Mouse (Mus musculus): ENCODE data around the gene Slfn3.

GRCm38 (mm10) chr11:83238389-83238788, 47.3 kb downstream of the Slfn3 start:
- TF ChIP-seq CTCF (IDR thresholded peaks at IDR 0.05; ENCODE audit: borderline replicate concordance, insufficient read depth, low read depth, low read length) (no peak), POLR2A (IDR thresholded peaks at IDR 0.05; ENCODE audit: borderline replicate concordance, insufficient read depth, low read length) (no peak)
